Mouse (Mus musculus) adrenal gland, postnatal 4 days (tissue): Measurements from ENCODE around the gene Vmn1r87. TPM values are rescaled to one million over a fixed set of nuclear protein-coding genes. Genes with fewer than 3 reads are reported as not detected.
"Not testable (repeated sequence)": the region's sequence is repeated elsewhere in the genome, so short reads cannot be mapped to it uniquely, and the experiment has no call there.

Experiments used
- DNase-seq, 2 experiments: peaks; one replicate each; pipeline ENCODE4 v3.0.0; 2021 to 2022; ENCODE audit warnings: low spot score in 2 of 2, mixed read lengths in 2 of 2
- long read RNA-seq, 2 experiments: library from polyadenylated mRNA; stranded (forward); transcript quantifications; one replicate each; pipeline ENCODE4 v2.0.0; 2021
- total RNA-seq, 2 experiments: library from RNA; stranded (reverse); gene quantifications; 2 replicates each; pipeline ENCODE4 v1.2.3; 2021

The Vmn1r87 gene
- total RNA-seq = not detected
- long read RNA-seq, experiment 1 = 0 reads
- long read RNA-seq, experiment 2 = 0 reads

- DNase-seq = no peak
Observed at GRCm38 (mm10) chr7:13140057-13140456, at the start of gene Vmn1r87. TSS of gene Vmn1r87 (minus strand) at chr7:13140157.

DNA sequence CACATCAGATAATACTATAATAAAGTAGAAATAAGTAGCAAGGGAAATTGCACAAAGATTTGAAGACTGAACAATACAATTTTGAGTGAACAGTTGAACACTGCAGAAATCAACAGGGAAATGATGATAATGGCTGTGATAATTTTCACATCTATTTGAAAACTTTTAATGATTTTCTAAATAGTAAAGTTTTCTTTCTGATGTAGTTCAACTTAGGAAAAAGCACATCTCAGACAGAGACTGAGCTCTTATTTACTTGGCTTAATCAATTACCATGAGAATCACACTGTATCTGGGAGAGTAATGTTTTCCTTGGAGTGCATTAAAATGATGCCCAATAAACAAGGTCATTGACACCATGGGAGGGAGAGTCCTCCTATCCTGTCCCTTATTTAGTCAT lies 19.3 kb upstream of the Vmn1r87 start, which contains the start of gene Vmn1r88:
Gene Vmn1r88, plus strand, starts transcription at position 301 of the 400 bp plus-strand sequence.
- no peak for DNase-seq

DNA sequence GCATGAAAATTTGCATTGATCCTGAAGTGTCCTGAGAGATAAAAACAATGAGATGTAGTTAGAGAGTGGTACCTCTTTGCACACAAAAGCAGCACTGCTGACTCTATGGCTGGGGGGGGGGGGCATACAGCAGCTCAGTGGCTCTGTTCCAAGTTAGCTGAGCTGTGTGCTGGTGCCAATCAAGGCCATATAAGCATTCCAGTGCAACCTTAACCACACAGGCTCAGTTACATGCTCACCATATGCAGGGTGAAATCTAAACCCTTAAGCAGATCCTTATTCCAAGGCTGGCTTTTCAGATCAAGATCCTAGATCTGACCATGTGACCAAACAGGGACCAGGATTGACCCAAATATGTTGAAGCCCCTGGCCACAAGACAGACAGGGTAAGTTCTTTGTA lies 2.6 kb downstream of the Vmn1r87 start:
- no peak for DNase-seq

DNA sequence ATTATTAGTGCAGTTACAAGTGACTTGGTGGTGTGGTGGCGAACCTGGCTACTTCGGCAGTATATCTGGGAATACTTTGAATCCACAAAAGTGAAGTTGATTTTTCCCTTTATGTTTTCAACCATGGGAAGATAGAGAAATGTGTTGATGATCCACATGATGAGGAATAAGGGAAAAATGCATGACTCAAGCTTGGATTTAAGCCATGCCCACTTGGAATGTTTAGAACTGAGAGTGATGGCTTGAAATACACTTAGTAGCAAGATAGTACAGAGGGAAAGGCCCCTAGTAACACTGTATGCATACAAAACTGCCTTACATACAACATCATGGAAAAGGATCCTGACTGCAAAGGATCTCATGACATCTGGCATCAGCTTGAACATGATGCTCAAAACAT lies 8.1 kb downstream of the Vmn1r87 start:
- no peak for DNase-seq

DNA sequence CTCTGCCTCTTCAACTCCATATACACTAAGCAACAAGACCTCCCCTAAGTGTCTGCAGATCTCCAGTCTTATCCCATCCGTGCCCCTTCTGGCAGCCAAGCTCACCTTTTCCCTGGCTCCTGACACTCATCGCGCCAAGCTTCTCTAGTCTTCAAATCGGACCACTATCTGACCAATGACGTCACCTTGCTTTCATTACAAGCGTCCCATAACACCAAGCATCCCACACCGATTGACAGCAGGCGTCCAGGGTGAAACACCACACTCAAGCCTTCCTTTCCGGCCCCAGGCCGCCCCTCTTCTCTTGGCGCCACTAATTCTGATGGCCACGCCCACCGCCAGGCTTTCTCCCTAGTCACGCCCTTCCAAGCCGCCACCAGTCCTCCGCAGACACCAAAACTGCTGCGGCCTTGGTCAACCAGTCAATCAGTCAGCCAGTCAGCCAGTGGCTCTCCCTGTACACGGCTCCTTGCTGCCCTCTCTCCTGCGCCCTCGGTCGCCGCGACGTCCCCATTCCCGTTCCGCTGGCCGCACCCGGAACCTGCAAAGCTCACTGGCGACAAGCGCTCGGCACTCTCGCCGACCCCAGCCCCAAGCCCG lies 16.3 kb downstream of the Vmn1r87 start:
- not testable (repeated sequence) for DNase-seq

GRCm38 (mm10) chr7:13119817-13120216 lies 20.1 kb downstream of the Vmn1r87 start, which contains the start of gene Vmn1r86:
TSS of gene Vmn1r86 (minus strand) at chr7:13119917.
- DNase-seq = no peak

GRCm38 (mm10) chr7:13095073-13095472 lies 44.9 kb downstream of the Vmn1r87 start, which contains the start of gene Vmn1r85:
TSS of gene Vmn1r85 (minus strand) at chr7:13095173.
- DNase-seq = no peak

Other genes starting within 250 kb of the Vmn1r87 start
- gene Zscan22, start 242.3 kb downstream of the Vmn1r87 start, total RNA-seq = 10 to 100 TPM; 11.3 to 12.4 TPM
- 1,000 to 10,000 TPM; 1,322 to 1,347 TPM for gene Rps5, start 217.9 kb downstream of the Vmn1r87 start, total RNA-seq
- gene Rnf225, start 212.7 kb downstream of the Vmn1r87 start, total RNA-seq = under 1 TPM; 0.59 to 0.64 TPM
- gene Zfp324, start 174.3 kb downstream of the Vmn1r87 start, total RNA-seq = 10 to 100 TPM; 12.7 to 13.5 TPM
- gene Zfp446, start 162.3 kb downstream of the Vmn1r87 start, total RNA-seq = 10 to 100 TPM in 1 of 2 experiments, 1 to 10 TPM in 1; 9.2 to 11.3 TPM
- 10 to 100 TPM in 1 of 2 experiments, under 1 TPM in 1; 0.70 to 16.3 TPM for gene Slc27a5, start 142.0 kb downstream of the Vmn1r87 start, total RNA-seq
- 100 to 1,000 TPM; 392 to 400 TPM for gene Trim28, start 141.0 kb downstream of the Vmn1r87 start, total RNA-seq
- gene Zbtb45, start 130.1 kb downstream of the Vmn1r87 start, total RNA-seq = 10 to 100 TPM; 18.4 to 18.5 TPM
- 100 to 1,000 TPM; 181 to 189 TPM for gene Chmp2a, start 105.3 kb downstream of the Vmn1r87 start, total RNA-seq
- gene Ube2m, start 101.9 kb downstream of the Vmn1r87 start, total RNA-seq = 100 to 1,000 TPM; 168 to 181 TPM
- 1 to 10 TPM; 5.5 to 6.0 TPM for gene Mzf1, start 85.4 kb downstream of the Vmn1r87 start, total RNA-seq
- gene Vmn1r85, start 45.0 kb downstream of the Vmn1r87 start, total RNA-seq = not detected
- gene Vmn1r86, start 20.2 kb downstream of the Vmn1r87 start, total RNA-seq = not detected
- gene Vmn1r88, start 19.4 kb upstream of the Vmn1r87 start, total RNA-seq = under 1 TPM; 0.08 to 0.14 TPM
- not detected for gene Vmn1r89, start 72.9 kb upstream of the Vmn1r87 start, total RNA-seq
- gene Lig1, start 137.1 kb upstream of the Vmn1r87 start, total RNA-seq = 10 to 100 TPM; 51.5 to 60.6 TPM
- 10 to 100 TPM; 12.2 to 12.5 TPM for gene Zswim9, start 138.6 kb upstream of the Vmn1r87 start, total RNA-seq
- gene Pla2g4c, start 184.5 kb upstream of the Vmn1r87 start, total RNA-seq = 1 to 10 TPM in 1 of 2 experiments, under 1 TPM in 1; 0.42 to 1.1 TPM